Mouse (Mus musculus): Measurements from ENCODE around the gene Pkn1. TPM values are rescaled to one million over a fixed set of nuclear protein-coding genes. Genes with fewer than 3 reads are reported as not detected.

The Pkn1 gene
- polyA plus RNA-seq, 1 experiment = not detected

DNA sequence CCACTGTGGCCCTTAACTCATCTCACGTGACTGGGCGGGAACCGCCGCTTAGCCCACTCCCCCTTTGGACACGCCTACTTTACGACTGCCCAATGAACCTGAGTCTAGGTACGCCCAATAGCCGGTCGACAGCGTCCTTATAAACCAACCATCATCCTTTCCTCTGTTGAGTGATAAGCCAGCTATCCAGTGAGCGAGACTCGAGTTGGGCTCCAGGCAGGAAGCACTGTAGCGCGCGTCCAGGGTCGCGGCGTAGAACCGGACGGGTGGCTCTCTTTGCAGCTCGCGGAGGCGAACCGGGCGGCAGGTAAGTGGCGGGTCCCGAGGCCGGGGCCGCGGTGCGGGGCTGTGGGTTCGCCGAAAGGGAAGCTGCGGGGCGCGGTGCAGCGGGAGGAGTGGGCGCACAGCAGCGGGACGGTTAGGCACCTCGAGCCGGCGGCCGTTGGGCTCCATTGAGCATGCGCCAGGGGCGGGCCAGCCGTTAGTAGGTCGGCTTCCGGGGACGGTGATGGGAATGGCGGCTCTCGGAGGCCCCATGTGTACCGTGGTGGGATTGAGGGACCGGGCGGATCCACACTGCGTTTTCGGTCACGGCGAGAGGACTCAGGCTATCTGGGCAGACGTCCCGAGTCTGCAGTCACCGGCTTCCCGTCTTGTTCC lies 16.2 kb upstream of the Pkn1 start, which contains the start of gene Ddx39:
Gene Ddx39 (plus strand): TSS at position 147 of the 660 bp plus-strand sequence.
- whole genome bisulfite sequencing = 0% methylated on average over 63 of the region's 63 CpGs
- Histone ChIP-seq H3K4me3 (ENCODE audit: insufficient read depth, low read depth, low read length) (peak within 1 kb of the TSS; percentile 57), H3K4me1 (ENCODE audit: control insufficient read depth, insufficient read depth, low read length) (no peaks in the 10 kb centered on the region), H3K27ac (ENCODE audit: insufficient read depth, low read depth, low read length) (peak within 1 kb of the TSS; percentile 23; the same call in 1 of the 2 replicates)
- peak; percentile 88 for TF ChIP-seq POLR2A (IDR thresholded peaks at IDR 0.05; ENCODE audit: insufficient read depth, low read depth, low read length)
- TF ChIP-seq CTCF (IDR thresholded peaks at IDR 0.05; ENCODE audit: insufficient read depth, low read depth, low read length) = no peak

DNA sequence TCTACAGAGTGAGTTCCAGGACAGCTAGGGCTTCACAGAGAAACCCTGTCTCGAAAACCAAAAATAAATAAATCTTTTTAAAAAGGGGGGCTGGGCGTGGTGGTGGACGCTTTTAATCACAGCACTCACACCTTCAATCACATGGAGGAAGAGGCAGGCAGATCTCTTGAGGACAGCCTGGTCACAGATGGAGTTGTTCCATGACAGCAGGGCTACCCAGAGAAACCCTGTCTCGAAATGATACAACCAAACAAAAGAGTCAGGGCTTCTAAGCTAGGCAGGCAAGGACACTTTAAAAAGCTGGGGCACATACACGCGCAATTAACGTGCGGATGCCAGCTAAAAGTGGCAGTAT lies 15.7 kb upstream of the Pkn1 start:
- Histone ChIP-seq H3K4me1 (ENCODE audit: control insufficient read depth, insufficient read depth, low read length) (no peaks in the 10 kb centered on the region), H3K4me3 (ENCODE audit: insufficient read depth, low read depth, low read length) (peak overlapping the region; percentile 57), H3K27ac (ENCODE audit: insufficient read depth, low read depth, low read length) (no peak overlapping the region)
- no peak for TF ChIP-seq POLR2A (IDR thresholded peaks at IDR 0.05; ENCODE audit: insufficient read depth, low read depth, low read length)
- TF ChIP-seq CTCF (IDR thresholded peaks at IDR 0.05; ENCODE audit: insufficient read depth, low read depth, low read length) = no peak
- WGBS = 16% methylated on average over 8 of the region's 8 CpGs

DNA sequence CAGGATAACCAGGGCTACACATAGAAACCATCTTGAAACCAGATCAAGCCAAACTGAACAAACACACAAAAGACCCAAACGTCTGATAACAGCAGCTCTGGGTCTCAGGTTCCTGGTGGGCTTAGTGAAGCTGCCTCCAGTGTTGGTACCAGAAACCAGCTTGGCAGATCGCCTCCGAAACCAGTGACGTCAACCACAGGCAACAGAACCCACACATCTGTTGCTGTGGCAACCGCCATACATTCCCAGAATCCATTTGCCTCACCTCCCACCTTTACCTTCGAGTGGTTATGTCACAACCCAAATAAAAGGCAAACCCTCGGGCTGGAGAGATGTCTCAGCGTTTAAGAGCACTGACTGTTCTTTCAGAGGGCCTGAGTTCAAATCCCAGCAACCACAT lies 8.6 kb upstream of the Pkn1 start:
- no peak overlapping the region for H3K27ac ChIP-seq (ENCODE audit: insufficient read depth, low read depth, low read length)
- H3K4me1 ChIP-seq (ENCODE audit: control insufficient read depth, insufficient read depth, low read length) = no peaks in the 10 kb centered on the region
- H3K4me3 ChIP-seq (ENCODE audit: insufficient read depth, low read depth, low read length) = no peak overlapping the region
- 64% methylated on average over 8 of the region's 8 CpGs for whole genome bisulfite sequencing
- TF ChIP-seq POLR2A (IDR thresholded peaks at IDR 0.05; ENCODE audit: insufficient read depth, low read depth, low read length) (no peak), CTCF (IDR thresholded peaks at IDR 0.05; ENCODE audit: insufficient read depth, low read depth, low read length) (no peak)

DNA sequence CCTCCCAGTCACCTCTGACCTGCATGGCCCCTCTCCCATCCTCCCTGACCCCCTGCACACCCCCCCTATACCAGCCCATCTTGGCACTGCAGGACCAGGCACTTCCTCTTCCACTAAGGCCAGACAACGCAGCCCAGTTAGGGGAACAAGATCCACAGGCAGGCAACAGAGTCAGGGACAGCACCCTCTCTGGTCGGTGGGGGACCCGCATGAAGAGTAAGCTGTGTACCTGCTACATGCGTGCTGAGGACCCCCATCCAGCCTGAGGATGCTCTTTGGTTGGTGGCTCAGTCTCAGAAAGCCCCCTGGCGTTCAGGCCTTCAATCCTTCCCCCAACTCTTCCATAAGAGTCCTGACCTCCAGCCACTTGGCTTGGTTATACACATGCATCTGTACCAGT lies 7.4 kb upstream of the Pkn1 start:
- Histone ChIP-seq H3K4me3 (ENCODE audit: insufficient read depth, low read depth, low read length) (no peak overlapping the region), H3K4me1 (ENCODE audit: control insufficient read depth, insufficient read depth, low read length) (no peaks in the 10 kb centered on the region), H3K27ac (ENCODE audit: insufficient read depth, low read depth, low read length) (no peak overlapping the region)
- 71% methylated on average over 5 of the region's 5 CpGs for WGBS
- no peak for TF ChIP-seq POLR2A (IDR thresholded peaks at IDR 0.05; ENCODE audit: insufficient read depth, low read depth, low read length)
- no peak for TF ChIP-seq CTCF (IDR thresholded peaks at IDR 0.05; ENCODE audit: insufficient read depth, low read depth, low read length)

DNA sequence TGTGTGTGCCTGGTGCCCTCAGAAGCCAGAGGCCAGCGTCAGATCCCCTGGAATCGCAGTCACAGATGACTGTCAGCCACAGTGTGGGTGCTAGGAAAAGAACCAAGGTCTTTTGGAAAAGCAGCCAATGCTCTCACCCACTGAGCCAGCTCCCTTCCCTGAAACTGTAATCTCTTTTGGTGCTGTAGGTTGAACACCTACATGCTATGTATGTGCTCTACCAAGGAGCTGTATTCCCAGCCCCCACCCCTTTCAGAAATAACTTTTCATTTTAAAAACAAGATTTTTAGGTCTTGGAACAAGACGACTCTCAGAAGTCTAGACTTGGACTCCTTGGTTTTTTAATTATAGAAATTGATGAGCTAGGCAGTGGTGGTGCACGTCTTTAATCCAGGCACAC lies 4.4 kb upstream of the Pkn1 start:
- TF ChIP-seq POLR2A (IDR thresholded peaks at IDR 0.05; ENCODE audit: insufficient read depth, low read depth, low read length) (no peak), CTCF (IDR thresholded peaks at IDR 0.05; ENCODE audit: insufficient read depth, low read depth, low read length) (no peak)
- H3K4me1 ChIP-seq (ENCODE audit: control insufficient read depth, insufficient read depth, low read length) = peaks cover 4% of the 10 kb centered on the region
- 80% methylated on average over 4 of the region's 4 CpGs for WGBS
- H3K27ac ChIP-seq (ENCODE audit: insufficient read depth, low read depth, low read length) = no peak overlapping the region
- no peak overlapping the region for H3K4me3 ChIP-seq (ENCODE audit: insufficient read depth, low read depth, low read length)

DNA sequence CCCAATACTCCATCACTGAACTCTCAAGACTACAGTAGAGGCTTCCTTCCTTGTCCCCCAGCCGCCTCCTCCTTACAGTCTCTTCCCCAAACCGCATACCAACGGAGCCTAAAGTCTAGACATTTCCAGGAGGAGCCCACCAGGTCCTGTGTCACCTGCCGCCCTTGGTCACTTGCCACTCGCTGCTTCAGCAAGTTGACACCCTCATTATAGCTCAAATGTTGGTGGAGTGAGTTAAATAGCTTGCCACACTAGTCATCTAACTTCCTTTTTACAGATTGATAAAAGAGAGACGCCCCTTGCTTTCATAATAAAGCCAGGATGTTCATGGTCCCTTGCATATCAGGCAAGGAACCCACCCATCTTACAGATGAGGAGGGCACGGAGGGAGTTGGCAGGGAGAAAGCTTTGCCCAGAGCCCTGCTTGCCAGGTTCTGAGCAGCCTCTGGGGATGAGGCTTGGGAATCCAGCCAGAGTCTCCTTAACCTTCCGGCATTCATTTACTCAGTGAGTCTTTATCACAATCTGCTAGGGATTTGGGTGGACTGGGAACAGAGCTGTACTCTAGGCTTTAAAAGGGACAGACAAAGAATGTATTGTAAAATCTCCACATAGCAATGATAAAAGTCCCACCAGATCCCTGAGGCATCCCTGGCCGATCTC lies 1.6 kb upstream of the Pkn1 start:
- no peak for TF ChIP-seq CTCF (IDR thresholded peaks at IDR 0.05; ENCODE audit: insufficient read depth, low read depth, low read length)
- TF ChIP-seq POLR2A (IDR thresholded peaks at IDR 0.05; ENCODE audit: insufficient read depth, low read depth, low read length) = no peak
- Histone ChIP-seq H3K27ac (ENCODE audit: insufficient read depth, low read depth, low read length) (no peak overlapping the region), H3K4me1 (ENCODE audit: control insufficient read depth, insufficient read depth, low read length) (peaks cover 24% of the 10 kb centered on the region), H3K4me3 (ENCODE audit: insufficient read depth, low read depth, low read length) (no peak overlapping the region)
- WGBS = 73% methylated on average over 9 of the region's 9 CpGs

DNA sequence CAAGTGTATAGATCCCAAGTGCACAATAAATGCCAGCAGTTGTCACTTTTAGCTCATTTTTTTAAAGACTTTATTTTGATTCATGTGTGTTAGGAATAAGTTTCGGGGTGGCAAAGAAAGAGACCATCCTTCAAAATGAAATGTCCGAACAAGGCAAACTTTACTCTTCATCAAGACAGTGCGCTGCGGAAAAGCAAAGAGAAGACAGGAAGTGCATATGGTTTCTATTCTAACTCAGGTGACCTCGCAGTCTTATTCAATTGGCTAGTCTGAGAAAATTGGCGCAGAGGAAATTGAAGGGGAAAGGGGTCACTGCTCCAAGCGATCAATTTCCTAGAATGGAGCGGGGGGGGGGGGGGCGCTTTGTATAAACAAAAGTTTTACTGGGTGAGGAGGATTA lies 587 bp upstream of the Pkn1 start:
- H3K27ac ChIP-seq (ENCODE audit: insufficient read depth, low read depth, low read length) = no peak overlapping the region

DNA sequence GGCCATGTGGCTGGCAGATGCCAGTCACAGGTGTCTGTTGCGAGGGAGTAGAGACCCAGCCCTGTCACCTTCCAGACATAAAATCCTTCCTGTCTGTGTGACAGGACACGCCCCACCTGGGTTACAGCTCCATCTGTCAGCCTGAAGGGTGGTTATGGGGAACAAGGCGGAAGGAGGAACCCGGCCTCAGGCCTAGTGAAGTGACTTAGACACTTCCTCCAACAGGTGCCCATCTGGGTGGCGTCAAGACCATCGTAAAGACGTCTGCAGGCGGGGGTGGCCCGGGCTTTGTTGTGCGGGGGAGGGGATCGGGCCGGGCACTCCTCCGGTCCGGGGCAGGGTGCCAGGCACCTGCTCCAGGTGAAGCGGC lies 703 bp downstream of the Pkn1 start:
- H3K4me3 ChIP-seq (ENCODE audit: insufficient read depth, low read depth, low read length) = peak overlapping the region; percentile 79
- WGBS = 8% methylated on average over 15 of the region's 15 CpGs
- 0 out of 2 replicates have a peak overlapping the region, but pooled peaks have one; percentile 6 for H3K27ac ChIP-seq (ENCODE audit: insufficient read depth, low read depth, low read length)
- TF ChIP-seq CTCF (IDR thresholded peaks at IDR 0.05; ENCODE audit: insufficient read depth, low read depth, low read length) (no peak), POLR2A (IDR thresholded peaks at IDR 0.05; ENCODE audit: insufficient read depth, low read depth, low read length) (no peak)
- H3K4me1 ChIP-seq (ENCODE audit: control insufficient read depth, insufficient read depth, low read length) = peaks cover 29% of the 10 kb centered on the region

More for the DNA sequence above, 587 bp upstream of the Pkn1 start:
- TF ChIP-seq POLR2A (IDR thresholded peaks at IDR 0.05; ENCODE audit: insufficient read depth, low read depth, low read length) = no peak
- no peak for TF ChIP-seq CTCF (IDR thresholded peaks at IDR 0.05; ENCODE audit: insufficient read depth, low read depth, low read length)
- H3K4me1 ChIP-seq (ENCODE audit: control insufficient read depth, insufficient read depth, low read length) = peaks cover 24% of the 10 kb centered on the region
- 44% methylated on average over 9 of the region's 9 CpGs for WGBS
- peak overlapping the region; percentile 79 for H3K4me3 ChIP-seq (ENCODE audit: insufficient read depth, low read depth, low read length)
